Mouse (Mus musculus): Measurements from ENCODE around the gene Trpc1. TPM values are rescaled to one million over a fixed set of nuclear protein-coding genes. Genes with fewer than 3 reads are reported as not detected.

Gene Trpc1
- total RNA-seq, 2 experiments from 2014 or later, result 39.5 to 42.4 TPM

Other genes with a start within 250 kb of the Trpc1 start
- 10 to 100 TPM; 64.0 to 64.6 TPM for gene U2surp, start 238.4 kb downstream of the Trpc1 start, total RNA-seq (2021)
- gene Paqr9, start 190.7 kb downstream of the Trpc1 start, total RNA-seq (2021), result 10 to 100 TPM; 40.4 to 41.6 TPM
- 1 to 10 TPM; 4.1 to 4.6 TPM for gene Pcolce2, start 112.8 kb downstream of the Trpc1 start, total RNA-seq (2021)
- gene Pls1, start 94.9 kb upstream of the Trpc1 start, total RNA-seq (2021), result 10 to 100 TPM; 12.9 to 14.4 TPM
- 10 to 100 TPM; 10.1 to 10.8 TPM for gene Atr, start 107.2 kb upstream of the Trpc1 start, total RNA-seq (2021)
- 10 to 100 TPM; 27.2 to 28.8 TPM for gene Xrn1, start 204.4 kb upstream of the Trpc1 start, total RNA-seq (2021)